Mouse (Mus musculus): ENCODE measurements around the gene Scn10a.

DNA sequence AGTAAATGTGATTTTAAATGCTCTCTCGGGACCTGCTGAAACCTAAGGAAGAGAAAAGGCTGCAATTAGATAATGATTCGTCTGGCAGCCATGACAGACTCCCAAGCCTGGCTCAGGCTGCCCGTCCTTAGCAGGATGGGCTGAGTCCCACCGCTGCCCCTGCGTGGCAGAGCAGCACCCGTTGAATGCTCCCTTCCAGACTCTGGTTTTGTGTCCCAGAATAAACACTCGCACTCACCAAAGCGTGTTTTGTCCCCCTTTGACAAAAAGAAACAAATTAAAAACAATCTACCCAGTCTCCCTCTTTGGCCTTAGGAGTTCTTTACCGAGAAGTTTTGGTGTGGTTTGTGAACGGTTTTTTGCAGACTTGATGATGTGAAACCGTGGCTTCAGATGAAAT lies at the start of gene Scn10a:
- TF ChIP-seq CTCF (IDR thresholded peaks at IDR 0.05; ENCODE audit: low read depth, low read length) (no peak), POLR2AphosphoS5 (IDR thresholded peaks at IDR 0.05; ENCODE audit: insufficient replicate concordance, low read depth, low read length) (no peak), GATA1 (IDR thresholded peaks at IDR 0.05; ENCODE audit: borderline replicate concordance, low read length) (no peak), TAL1 (conservative IDR thresholded peaks at IDR 0.05; ENCODE audit: low read depth, low read length) (no peak), GATA2 (IDR thresholded peaks at IDR 0.05; ENCODE audit: borderline replicate concordance, low read depth, low read length) (no peak)
